Mouse (Mus musculus) heart, embryonic 11.5 days (tissue): Measurements from ENCODE around the gene Dkkl1. TPM values are rescaled to one million over a fixed set of nuclear protein-coding genes. Genes with fewer than 3 reads are reported as not detected.
"Not testable (repeated sequence)": the region's sequence is repeated elsewhere in the genome, so short reads cannot be mapped to it uniquely, and the experiment has no call there.

Experiments used
- ATAC-seq: fragments of 200-750 bp; cut with Nextera tagmentation; replicated peaks from 2 replicates; pipeline ENCODE4 v1.8.0; 2017; ENCODE audit warnings: moderate library complexity; ENCODE audit not compliant: insufficient number of reproducible peaks, low FRiP score, low TSS enrichment
- H3K27ac ChIP-seq: fragments of 300-500 bp; sonication (generic); 2 replicates; pipeline ENCODE4 v1.5.1; 2014; ENCODE audit warnings: mild to moderate bottlenecking, low read depth, low read length
- H3K27me3 ChIP-seq: fragments of 300-500 bp; sonication (generic); 2 replicates; pipeline ENCODE4 v1.6.1; 2014; ENCODE audit warnings: mild to moderate bottlenecking, low read length, mixed read lengths; ENCODE audit not compliant: control insufficient read depth, insufficient read depth
- H3K36me3 ChIP-seq: fragments of 300-500 bp; sonication (generic); 2 replicates; pipeline ENCODE4 v1.6.1; 2014; ENCODE audit warnings: mild to moderate bottlenecking, low read length, moderate library complexity, mixed read lengths; ENCODE audit not compliant: control insufficient read depth, insufficient read depth
- H3K4me1 ChIP-seq: fragments of 300-500 bp; sonication (generic); 2 replicates; pipeline ENCODE4 v1.6.1; 2014; ENCODE audit warnings: low read length; ENCODE audit not compliant: control insufficient read depth, insufficient read depth
- H3K4me2 ChIP-seq: fragments of 300-500 bp; sonication (generic); 2 replicates; pipeline ENCODE4 v1.6.1; 2014; ENCODE audit warnings: mild to moderate bottlenecking, moderate library complexity
- H3K4me3 ChIP-seq: fragments of 300-500 bp; sonication (generic); 2 replicates; pipeline ENCODE4 v1.5.1; 2014; ENCODE audit warnings: low read depth, low read length
- H3K9ac ChIP-seq: fragments of 300-500 bp; sonication (generic); 2 replicates; pipeline ENCODE4 v1.6.1; 2014; ENCODE audit warnings: mild to moderate bottlenecking, low read depth, low read length, moderate library complexity
- H3K9me3 ChIP-seq: fragments of 300-500 bp; sonication (generic); replicated peaks from 2 replicates; pipeline ENCODE4 v1.6.1; 2016; ENCODE audit warnings: low read length; ENCODE audit not compliant: control insufficient read depth
- WGBS: fragments of 180-500 bp; shearing (Covaris S2); extraction: QIAGEN DNeasy Blood & Tissue Kit; methylation state at CpG from one replicate; pipeline ENCODE4 v1.1.7; 2014; ENCODE audit not compliant: insufficient replicate concordance; 5-methylcytosine and 5-hydroxymethylcytosine counted together
- polyA plus RNA-seq: library from polyadenylated mRNA; unstranded; fragments of >200 nt; fragmentation: Nextera tagmentation; extraction: Ambion mirVana; gene quantifications from 2 replicates; pipeline ENCODE4 v1.2.1, GENCODE M21; 2014

Dkkl1 gene
- polyA plus RNA-seq, 1 experiment from 2014 or later: 1.9 TPM

DNA sequence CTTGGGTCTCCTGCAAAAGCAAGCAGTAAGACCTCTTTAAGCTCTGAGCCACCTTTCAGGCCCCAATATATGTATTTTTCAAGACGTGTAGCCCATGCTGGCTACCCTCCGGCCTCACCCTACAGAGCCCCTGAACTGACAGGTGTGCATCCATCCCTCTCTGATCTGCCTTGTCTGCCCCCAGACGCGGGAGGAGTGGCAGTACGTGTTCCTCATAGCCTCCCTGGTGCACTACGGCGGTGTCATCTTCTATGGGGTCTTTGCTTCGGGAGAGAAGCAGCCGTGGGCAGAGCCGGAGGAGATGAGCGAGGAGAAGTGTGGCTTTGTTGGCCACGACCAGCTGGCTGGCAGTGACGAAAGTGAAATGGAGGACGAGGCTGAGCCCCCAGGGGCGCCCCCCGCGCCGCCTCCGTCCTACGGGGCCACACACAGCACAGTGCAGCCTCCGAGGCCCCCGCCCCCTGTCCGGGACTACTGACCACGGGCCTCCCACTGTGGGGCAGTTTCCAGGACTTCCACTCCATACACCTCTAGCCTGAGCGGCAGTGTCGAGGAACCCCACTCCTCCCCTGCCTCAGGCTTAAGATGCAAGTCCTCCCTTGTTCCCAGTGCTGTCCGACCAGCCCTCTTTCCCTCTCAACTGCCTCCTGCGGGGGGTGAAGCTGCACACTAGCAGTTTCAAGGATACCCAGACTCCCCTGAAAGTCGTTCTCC is 37.2 kb downstream of the Dkkl1 start:
- 7% methylated on average over 26 of the region's 29 CpGs for WGBS

GRCm38 (mm10) chr7:45173772-45174171 is 38.2 kb downstream of the Dkkl1 start:
- H3K4me1 ChIP-seq, H3K4me3 ChIP-seq, H3K9ac ChIP-seq, H3K36me3 ChIP-seq, H3K4me2 ChIP-seq, H3K27ac ChIP-seq, ATAC-seq: not testable (repeated sequence)
- Histone ChIP-seq H3K9me3 (peaks cover 23% of the 10 kb centered on the region), H3K27me3 (peaks cover 71% of the 10 kb centered on the region)
- 63% methylated on average over 1 of the region's 1 CpGs for WGBS

More for the DNA sequence above, 37.2 kb downstream of the Dkkl1 start:
- Histone ChIP-seq H3K9me3 (peaks cover 13% of the 10 kb centered on the region), H3K4me3 (0 out of 2 replicates have a peak overlapping the region, but pooled peaks have one; percentile 14), H3K36me3 (no peaks in the 10 kb centered on the region), H3K27me3 (peaks cover 71% of the 10 kb centered on the region), H3K4me2 (peak overlapping the region; percentile 37; the same call in 1 of the 2 replicates), H3K9ac (no peak overlapping the region), H3K4me1 (peaks cover 8% of the 10 kb centered on the region; the same call in 1 of the 2 replicates), H3K27ac (no peak overlapping the region)
- no peak for ATAC-seq

DNA sequence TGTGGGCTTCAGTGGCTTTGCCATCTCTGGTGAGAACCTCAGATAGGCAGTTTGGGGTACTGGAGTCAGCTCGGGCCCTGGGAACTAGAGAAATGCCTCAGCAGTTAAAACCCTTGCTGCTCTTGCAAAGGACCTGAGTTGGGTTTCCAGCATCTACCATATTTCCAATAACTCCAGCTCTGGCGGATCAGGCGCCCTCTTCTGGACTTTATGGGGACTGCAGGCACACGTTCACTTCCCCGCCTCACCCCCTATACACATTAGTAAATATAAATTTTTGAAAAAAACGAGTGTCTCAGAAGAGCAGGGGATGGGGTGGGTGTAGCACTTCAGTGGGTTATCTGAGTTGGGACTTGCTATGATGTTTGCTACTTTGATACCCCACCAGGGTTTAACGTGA is 39.0 kb downstream of the Dkkl1 start:
- WGBS: 52% methylated on average over 7 of the region's 7 CpGs
- ATAC-seq: no peak
- H3K9me3 ChIP-seq: peaks cover 25% of the 10 kb centered on the region

DNA sequence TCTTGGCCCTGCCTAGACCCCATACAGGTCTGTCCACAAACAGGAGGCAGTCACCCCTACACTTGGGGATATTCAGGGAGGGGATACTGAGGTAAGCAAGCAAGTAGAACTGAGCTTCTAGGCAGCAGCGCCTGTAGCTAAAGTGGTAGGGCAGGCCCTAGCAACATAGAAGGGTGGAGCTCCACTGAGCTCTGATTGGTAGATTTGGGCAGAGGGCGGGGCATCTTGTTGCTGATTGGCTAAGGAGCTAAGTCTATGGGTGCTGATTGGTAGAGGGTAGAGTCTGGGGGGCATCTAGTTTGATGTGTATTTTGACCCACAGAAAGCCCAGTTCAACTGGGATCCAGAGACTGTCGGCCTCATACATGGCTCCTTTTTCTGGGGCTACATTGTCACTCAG is 42.5 kb downstream of the Dkkl1 start:
- Histone ChIP-seq H3K4me3 (no peak overlapping the region), H3K9me3 (peaks cover 25% of the 10 kb centered on the region), H3K27me3 (peaks cover 71% of the 10 kb centered on the region), H3K4me2 (no peak overlapping the region), H3K4me1 (0 out of 2 replicates have a peak, but pooled peaks cover 6% of the 10 kb centered on the region), H3K9ac (no peak overlapping the region), H3K27ac (no peak overlapping the region), H3K36me3 (no peaks in the 10 kb centered on the region)
- 91% methylated on average over 3 of the region's 3 CpGs for WGBS
- ATAC-seq: no peak

More for the DNA sequence above, 39.0 kb downstream of the Dkkl1 start:
- Histone ChIP-seq H3K36me3 (no peaks in the 10 kb centered on the region), H3K4me2 (no peak overlapping the region), H3K4me1 (peaks cover 10% of the 10 kb centered on the region; the same call in 1 of the 2 replicates), H3K4me3 (no peak overlapping the region), H3K27ac (no peak overlapping the region), H3K9ac (no peak overlapping the region), H3K27me3 (peaks cover 71% of the 10 kb centered on the region)

- Histone ChIP-seq H3K4me2 (no peak overlapping the region), H3K36me3 (no peaks in the 10 kb centered on the region), H3K4me3 (no peak overlapping the region), H3K9ac (no peak overlapping the region), H3K27me3 (peaks cover 72% of the 10 kb centered on the region), H3K4me1 (0 out of 2 replicates have a peak, but pooled peaks cover 6% of the 10 kb centered on the region), H3K27ac (no peak overlapping the region), H3K9me3 (peaks cover 25% of the 10 kb centered on the region)
- WGBS: 5% methylated on average over 24 of the region's 24 CpGs
- no peak for ATAC-seq
Observed at GRCm38 (mm10) chr7:45168656-45169055, 43.3 kb downstream of the Dkkl1 start.

- Histone ChIP-seq H3K4me3 (no peak overlapping the region), H3K36me3 (no peaks in the 10 kb centered on the region), H3K9ac (no peak overlapping the region), H3K4me1 (0 out of 2 replicates have a peak, but pooled peaks cover 6% of the 10 kb centered on the region), H3K9me3 (peaks cover 25% of the 10 kb centered on the region), H3K27me3 (peaks cover 79% of the 10 kb centered on the region), H3K27ac (no peak overlapping the region), H3K4me2 (no peak overlapping the region)
- WGBS: 2% methylated on average over 19 of the region's 19 CpGs
- no peak for ATAC-seq
Observed at GRCm38 (mm10) chr7:45167761-45168445, 44.0 kb downstream of the Dkkl1 start.

DNA sequence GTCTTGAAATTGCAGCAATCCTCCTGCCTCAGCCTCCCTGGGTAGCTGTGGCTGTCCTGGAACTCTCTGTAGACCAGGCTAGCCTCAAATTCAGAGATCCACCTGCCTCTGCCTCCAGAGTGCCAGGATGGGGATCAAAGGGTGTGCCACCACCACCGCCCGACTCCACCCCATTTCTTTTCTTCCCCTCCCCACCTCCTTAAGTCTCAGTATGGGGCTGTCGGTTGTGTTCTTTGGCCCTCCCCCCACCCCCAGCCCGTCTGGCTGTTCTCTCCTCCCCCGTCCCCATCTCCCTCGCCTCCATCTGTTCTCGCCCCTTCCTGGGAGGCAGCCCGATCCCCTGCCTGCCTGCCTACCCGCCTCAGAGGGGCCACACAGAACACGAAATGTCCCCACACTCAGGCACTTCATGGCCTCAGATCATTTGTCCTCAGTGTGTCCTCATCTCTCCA is 45.0 kb downstream of the Dkkl1 start:
- no peaks in the 10 kb centered on the region for H3K36me3 ChIP-seq
- no peak overlapping the region for H3K4me3 ChIP-seq
- no peak for ATAC-seq
- H3K4me1 ChIP-seq: 0 out of 2 replicates have a peak, but pooled peaks cover 6% of the 10 kb centered on the region
- no peak overlapping the region for H3K4me2 ChIP-seq
- peaks cover 78% of the 10 kb centered on the region for H3K27me3 ChIP-seq
- peaks cover 25% of the 10 kb centered on the region for H3K9me3 ChIP-seq
- no peak overlapping the region for H3K9ac ChIP-seq
- 21% methylated on average over 10 of the region's 10 CpGs for WGBS
- H3K27ac ChIP-seq: no peak overlapping the region

DNA sequence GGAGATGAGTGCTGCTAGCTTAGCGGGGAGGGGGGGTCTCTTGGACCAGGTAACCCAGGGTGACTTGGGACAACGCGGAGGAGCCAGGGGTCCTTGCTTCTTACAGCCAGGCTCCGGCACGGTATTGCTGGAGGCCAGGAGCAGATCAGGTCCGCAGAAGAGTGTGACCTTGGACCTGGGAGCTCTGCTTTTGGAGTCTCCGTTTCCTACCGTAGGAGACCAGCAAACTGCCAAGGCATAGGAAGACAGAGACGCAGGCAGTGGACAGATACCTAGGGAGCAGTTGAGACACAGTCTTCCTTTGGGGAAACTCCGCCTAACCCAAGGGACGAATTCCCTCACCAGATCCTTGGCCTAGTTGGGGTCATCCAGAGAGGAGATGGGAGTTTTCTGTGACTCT is 46.2 kb downstream of the Dkkl1 start:
- H3K9me3 ChIP-seq: peaks cover 20% of the 10 kb centered on the region
- no peak overlapping the region for H3K27ac ChIP-seq
- no peak for ATAC-seq
- 44% methylated on average over 11 of the region's 11 CpGs for WGBS
- H3K27me3 ChIP-seq: peaks cover 78% of the 10 kb centered on the region
- H3K36me3 ChIP-seq: no peaks in the 10 kb centered on the region
- H3K4me2 ChIP-seq: no peak overlapping the region
- H3K4me3 ChIP-seq: no peak overlapping the region
- H3K9ac ChIP-seq: no peak overlapping the region
- 0 out of 2 replicates have a peak, but pooled peaks cover 6% of the 10 kb centered on the region for H3K4me1 ChIP-seq
